Mouse (Mus musculus): ENCODE data around the gene Ptger1.

The Ptger1 gene

GRCm38 (mm10) chr8:83656043-83656442, 10.4 kb upstream of the Ptger1 start:
- no peak for DNase-seq (ENCODE audit: low spot score in 2 of 2)

GRCm38 (mm10) chr8:83656484-83657246, 9.8 kb upstream of the Ptger1 start:
- DNase-seq (ENCODE audit: low spot score in 2 of 2): no peak

GRCm38 (mm10) chr8:83660545-83660944, 5.9 kb upstream of the Ptger1 start:
- DNase-seq (ENCODE audit: low spot score in 2 of 2): no peak

- no peak for DNase-seq (ENCODE audit: low spot score in 2 of 2)
These were observed 5.3 kb upstream of the Ptger1 start for GRCm38 (mm10) chr8:83660995-83661680.

- peak; percentile 78 to 90 for DNase-seq (ENCODE audit: low spot score in 2 of 2)
These were observed 4.1 kb upstream of the Ptger1 start for GRCm38 (mm10) chr8:83662421-83662826.

GRCm38 (mm10) chr8:83664096-83664495, 2.4 kb upstream of the Ptger1 start:
- no peak for DNase-seq (ENCODE audit: low spot score in 2 of 2)

- DNase-seq (ENCODE audit: low spot score in 2 of 2): no peak
These were observed 1.4 kb upstream of the Ptger1 start for GRCm38 (mm10) chr8:83664931-83665625.

- no peak for DNase-seq (ENCODE audit: low spot score in 2 of 2)
These were observed 372 bp downstream of the Ptger1 start for GRCm38 (mm10) chr8:83666866-83667234.

- no peak for DNase-seq (ENCODE audit: low spot score in 2 of 2)
These were observed 1.0 kb downstream of the Ptger1 start for GRCm38 (mm10) chr8:83667526-83667925.

GRCm38 (mm10) chr8:83668010-83668916, 1.8 kb downstream of the Ptger1 start:
- peak; percentile 34 to 73 for DNase-seq (ENCODE audit: low spot score in 2 of 2)

GRCm38 (mm10) chr8:83669013-83669412, 2.5 kb downstream of the Ptger1 start:
- no peak for DNase-seq (ENCODE audit: low spot score in 2 of 2)

GRCm38 (mm10) chr8:83672936-83673335, 6.5 kb downstream of the Ptger1 start:
- no peak for DNase-seq (ENCODE audit: low spot score in 2 of 2)

GRCm38 (mm10) chr8:83674497-83674896, 8.0 kb downstream of the Ptger1 start:
- DNase-seq (ENCODE audit: low spot score in 2 of 2): no peak

- DNase-seq (ENCODE audit: low spot score in 2 of 2): no peak
These were observed 13.4 kb downstream of the Ptger1 start for GRCm38 (mm10) chr8:83679866-83680265.

GRCm38 (mm10) chr8:83680603-83681002, 14.1 kb downstream of the Ptger1 start:
- DNase-seq (ENCODE audit: low spot score in 2 of 2): no peak

GRCm38 (mm10) chr8:83681099-83681498, 14.6 kb downstream of the Ptger1 start:
- DNase-seq (ENCODE audit: low spot score in 2 of 2): no peak

GRCm38 (mm10) chr8:83684517-83684916, 18.0 kb downstream of the Ptger1 start:
- no peak for DNase-seq (ENCODE audit: low spot score in 2 of 2)

GRCm38 (mm10) chr8:83689264-83689663, 22.8 kb downstream of the Ptger1 start:
- no peak for DNase-seq (ENCODE audit: low spot score in 2 of 2)

- peak; percentile 24 to 47 for DNase-seq (ENCODE audit: low spot score in 2 of 2)
These were observed 27.2 kb downstream of the Ptger1 start for GRCm38 (mm10) chr8:83693609-83694236.

- DNase-seq (ENCODE audit: low spot score in 2 of 2): no peak
These were observed 28.1 kb downstream of the Ptger1 start for GRCm38 (mm10) chr8:83694369-83695160.

Data from thymus, postnatal 10 days (tissue).